Mouse (Mus musculus): ENCODE data around the gene Ush2a.

Gene Ush2a

DNA sequence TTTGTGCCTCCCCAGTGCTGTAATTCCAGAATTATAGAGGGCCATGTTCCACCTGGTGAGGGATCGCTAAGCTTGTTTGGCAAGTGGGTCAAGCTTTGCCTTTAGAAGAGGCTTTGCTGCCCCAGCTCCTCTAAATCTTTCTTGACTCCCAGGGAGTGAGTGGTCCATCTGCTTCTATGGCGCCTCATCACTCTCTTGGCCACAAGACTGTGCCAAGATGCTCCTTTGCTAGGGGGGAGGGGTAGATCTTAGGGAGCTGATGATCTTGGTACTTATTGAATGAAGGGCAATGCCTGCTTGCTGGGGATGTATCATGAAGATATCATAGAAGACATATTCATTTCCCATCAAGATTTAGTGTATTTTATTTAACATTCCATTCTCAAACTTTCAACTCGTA is 279.7 kb downstream of the Ush2a start:
- in situ Hi-C loops (cut with MboI, MseI), result no loop called here

DNA sequence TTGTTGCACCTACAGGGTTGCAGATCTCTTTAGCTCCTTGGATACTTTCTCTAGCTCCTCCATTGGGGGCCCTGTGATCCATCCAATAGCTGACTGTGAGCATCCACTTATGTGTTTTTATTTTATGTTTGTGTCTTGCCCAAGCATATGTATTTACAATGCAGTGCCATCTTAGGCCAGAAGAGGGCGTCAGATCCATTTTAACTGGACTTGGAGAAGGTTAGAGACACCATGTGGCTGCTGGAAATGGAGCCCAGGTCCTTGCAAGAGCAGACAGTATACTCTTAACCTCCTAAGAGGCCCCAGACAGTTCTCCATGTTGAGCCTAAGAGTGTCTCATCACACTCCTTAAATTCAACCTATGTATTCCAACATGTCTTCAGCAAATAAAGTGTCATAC is 281.5 kb downstream of the Ush2a start:
- in situ Hi-C loops (cut with MboI, MseI), result no loop called here

- in situ Hi-C loops (cut with MboI, MseI), result no loop called here
Observed at GRCm38 (mm10) chr1:188549686-188550085, 287.9 kb downstream of the Ush2a start.

GRCm38 (mm10) chr1:188551802-188552201 is 290.0 kb downstream of the Ush2a start:
- in situ Hi-C loops (cut with MboI, MseI), result no loop called here

- in situ Hi-C loops (cut with MboI, MseI), result no loop called here
Observed at GRCm38 (mm10) chr1:188558911-188559310, 297.1 kb downstream of the Ush2a start.

DNA sequence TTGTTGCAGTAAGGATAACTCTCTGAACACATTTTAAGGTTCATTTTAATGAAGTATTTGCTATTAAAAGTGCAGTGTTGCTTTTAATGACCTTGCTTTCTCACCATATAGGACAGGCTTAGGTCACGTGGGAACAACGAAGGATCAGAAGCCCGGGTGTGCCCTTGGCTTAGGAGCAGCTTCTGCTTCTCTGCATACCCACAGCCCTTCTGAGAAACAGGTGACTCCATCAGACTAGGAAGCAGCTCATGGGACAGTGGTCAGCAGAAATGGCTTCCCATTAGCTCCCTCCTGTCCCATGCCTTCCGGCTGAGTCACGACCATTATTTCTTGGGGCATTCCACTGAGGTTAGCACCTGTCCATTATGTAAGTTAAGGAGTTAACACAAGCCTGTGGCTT is 304.4 kb downstream of the Ush2a start:
- in situ Hi-C loops (cut with MboI, MseI), result no loop called here

GRCm38 (mm10) chr1:188567486-188567885 is 305.7 kb downstream of the Ush2a start:
- in situ Hi-C loops (cut with MboI, MseI), result no loop called here

DNA sequence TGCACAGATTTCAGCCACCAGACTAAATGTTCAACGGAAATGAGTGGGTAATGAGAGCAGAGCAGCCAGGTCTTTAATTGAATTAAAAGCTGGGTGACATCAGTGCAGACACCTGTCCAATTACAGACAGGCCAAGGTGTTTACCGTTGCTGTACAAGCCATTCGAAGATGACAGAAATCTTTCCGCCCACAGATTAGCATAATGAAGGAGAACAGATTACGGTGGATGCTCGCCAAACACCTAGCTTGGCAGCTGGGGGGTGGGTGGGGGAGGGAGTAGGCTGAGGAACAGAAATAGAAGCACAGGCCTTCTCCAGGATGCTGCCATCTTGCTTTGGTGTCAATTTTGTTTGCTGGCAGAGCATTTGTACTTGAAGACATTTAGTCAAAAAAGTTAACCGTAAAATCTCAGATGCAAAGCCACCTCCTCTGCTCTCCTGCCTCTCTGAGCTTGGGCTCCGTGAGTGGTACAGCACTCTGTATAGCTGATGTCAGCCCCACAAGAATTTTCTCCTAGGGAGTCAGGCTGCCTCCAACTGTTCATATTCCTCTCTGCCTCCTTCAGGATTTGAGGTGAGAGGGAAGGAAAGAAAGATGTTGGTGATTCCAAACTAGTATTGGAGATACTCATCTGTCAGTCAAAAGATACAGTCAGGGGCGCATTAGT is 306.6 kb downstream of the Ush2a start:
- in situ Hi-C loops (cut with MboI, MseI), result no loop called here

DNA sequence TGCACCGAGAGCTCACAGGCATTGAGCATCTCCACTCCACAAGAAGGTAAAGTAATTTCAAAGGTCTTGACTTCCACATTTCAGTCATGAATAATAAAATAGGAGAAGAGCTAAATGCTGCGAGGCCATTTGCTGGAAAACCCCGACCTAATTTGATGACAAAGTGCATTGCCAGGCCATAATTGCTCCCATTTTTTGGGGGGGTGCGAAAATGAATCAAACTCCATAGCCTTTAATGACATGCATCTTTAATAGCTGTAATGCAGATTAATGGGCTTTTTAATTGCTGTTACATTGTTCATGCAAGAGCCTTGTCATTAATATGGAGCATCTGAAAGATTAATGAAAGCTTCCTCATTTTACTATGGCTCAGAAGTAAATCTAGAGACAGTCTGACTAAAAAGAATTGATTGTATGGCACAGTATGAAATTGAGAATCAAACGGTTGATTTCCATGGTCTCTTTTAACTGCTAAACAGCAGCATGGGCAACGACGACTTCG is 314.5 kb downstream of the Ush2a start:
- in situ Hi-C loops (cut with MboI, MseI), result no loop called here

GRCm38 (mm10) chr1:188577376-188577775 is 315.6 kb downstream of the Ush2a start:
- in situ Hi-C loops (cut with MboI, MseI), result no loop called here

- in situ Hi-C loops (cut with MboI, MseI), result no loop called here
Observed at GRCm38 (mm10) chr1:188581136-188581535, 319.3 kb downstream of the Ush2a start.

DNA sequence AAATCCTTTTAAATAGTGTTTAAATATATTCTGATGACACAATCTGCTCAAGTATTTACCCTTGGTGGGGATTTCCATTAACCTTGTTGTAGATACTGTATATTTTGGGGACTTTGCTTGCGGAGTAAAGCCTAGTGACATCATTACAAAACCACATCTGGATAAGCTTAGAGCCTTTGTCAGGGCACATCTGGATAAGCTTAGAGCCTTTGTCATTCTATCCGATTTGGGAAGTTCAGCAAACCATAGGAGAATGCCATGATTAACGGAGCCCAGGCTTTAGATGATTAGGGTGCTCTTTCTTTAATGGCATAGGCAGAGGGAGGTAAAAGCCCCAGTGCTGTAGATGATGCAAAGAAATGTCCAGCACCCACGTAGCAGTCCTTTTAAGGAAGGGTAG is 333.4 kb downstream of the Ush2a start:
- in situ Hi-C loops (cut with MboI, MseI), result no loop called here

DNA sequence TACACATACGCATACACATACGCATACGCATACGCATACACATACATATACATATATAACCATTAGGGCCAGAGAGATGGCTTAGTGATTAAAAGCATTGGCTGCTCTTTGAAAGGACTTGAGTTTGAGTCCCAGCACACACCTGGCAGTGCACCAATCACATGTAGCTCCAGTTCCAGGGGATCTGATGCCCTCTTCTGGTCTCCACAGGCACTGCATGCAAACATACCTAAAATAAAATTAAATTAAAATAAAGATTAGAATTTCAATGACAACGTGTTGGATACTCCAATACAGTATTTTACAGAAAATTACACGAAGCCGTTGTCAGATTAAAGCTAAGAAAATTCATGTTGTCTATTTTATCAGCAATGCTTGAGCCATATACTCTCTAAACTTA is 336.2 kb downstream of the Ush2a start:
- in situ Hi-C loops (cut with MboI, MseI), result no loop called here

GRCm38 (mm10) chr1:188599134-188599533 is 337.3 kb downstream of the Ush2a start:
- in situ Hi-C loops (cut with MboI, MseI), result no loop called here

GRCm38 (mm10) chr1:188606450-188606849 is 344.6 kb downstream of the Ush2a start:
- in situ Hi-C loops (cut with MboI, MseI), result no loop called here

DNA sequence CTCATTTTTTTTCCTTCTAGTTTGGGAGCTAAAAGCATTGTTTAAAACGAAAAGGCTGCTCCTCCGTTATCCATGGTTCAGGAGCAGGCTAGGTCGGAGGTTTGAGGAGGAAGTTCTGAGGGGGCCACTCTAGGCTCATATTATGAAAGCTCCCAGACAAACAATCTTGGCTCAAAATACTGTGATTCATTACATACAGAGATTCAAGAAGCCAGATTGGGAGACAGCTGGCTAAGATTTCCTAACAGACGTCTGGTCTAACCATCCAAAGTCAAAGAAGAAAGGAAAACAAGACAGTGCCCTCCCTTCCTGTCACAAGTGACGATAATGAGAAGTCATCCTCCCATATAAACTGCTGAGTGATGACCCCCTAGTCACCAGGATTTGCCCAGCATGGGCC is 354.7 kb downstream of the Ush2a start:
- in situ Hi-C loops (cut with MboI, MseI), result no loop called here

- in situ Hi-C loops (cut with MboI, MseI), result no loop called here
Observed at GRCm38 (mm10) chr1:188633736-188634135, 371.9 kb downstream of the Ush2a start.

DNA sequence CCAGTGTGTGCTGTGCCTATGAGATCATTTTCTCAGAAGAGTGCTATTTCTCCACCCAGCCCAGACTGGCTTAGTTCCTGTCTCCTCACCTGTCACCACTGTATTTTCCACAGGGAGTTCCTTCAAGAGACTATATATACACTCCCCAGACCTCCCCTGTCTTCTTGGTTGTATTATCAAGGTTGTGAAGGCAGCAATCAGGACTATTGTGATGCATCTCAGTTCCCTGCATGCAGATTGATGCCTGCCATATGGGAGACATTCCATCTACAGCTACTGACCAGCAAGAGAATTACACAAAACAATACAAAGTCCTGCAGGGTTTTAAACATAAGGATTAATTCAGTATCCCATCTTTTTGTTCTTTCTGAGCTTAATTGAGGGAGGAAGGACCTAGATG is 377.8 kb downstream of the Ush2a start:
- in situ Hi-C loops (cut with MboI, MseI), result no loop called here

- in situ Hi-C loops (cut with MboI, MseI), result no loop called here
Observed at GRCm38 (mm10) chr1:188643156-188643555, 381.3 kb downstream of the Ush2a start.

DNA sequence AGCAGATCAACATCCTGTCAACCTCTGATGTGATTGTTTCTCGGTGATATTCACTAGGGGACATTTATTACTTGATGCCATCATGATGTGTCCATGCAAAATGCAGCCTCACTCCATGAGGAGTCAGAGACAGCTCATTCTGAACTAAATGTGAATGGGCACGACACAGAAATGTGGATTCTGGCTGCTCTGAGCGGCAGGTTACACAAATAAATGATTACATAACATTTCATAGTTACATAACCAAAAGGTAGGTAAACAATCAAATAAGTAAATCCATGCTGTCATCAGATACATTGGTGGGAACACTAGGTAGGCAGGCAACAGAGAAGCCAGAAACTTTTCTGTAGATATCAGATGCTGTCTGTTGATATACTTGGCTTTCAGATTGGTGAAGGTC is 391.2 kb downstream of the Ush2a start:
- in situ Hi-C loops (cut with MboI, MseI), result no loop called here

DNA sequence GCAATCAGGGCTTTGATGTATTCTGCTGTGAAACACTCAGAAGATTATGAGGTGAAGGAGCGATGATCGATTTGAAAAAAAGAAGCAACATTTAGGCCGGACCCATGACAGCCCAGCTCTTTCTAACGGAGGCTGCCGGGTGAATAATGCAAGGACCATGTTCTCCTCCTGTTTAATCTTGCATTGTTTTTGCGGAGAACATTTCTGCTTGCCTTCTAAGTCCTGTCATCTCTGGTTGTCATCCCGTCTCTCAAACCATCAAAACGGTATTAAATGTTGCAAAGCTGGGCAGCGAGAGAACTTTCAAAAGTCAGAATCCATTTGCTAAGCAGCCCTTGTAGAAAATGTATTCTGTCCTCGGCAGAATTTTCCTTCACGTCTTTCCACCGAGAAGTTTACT is 394.3 kb downstream of the Ush2a start:
- in situ Hi-C loops (cut with MboI, MseI), result no loop called here

GRCm38 (mm10) chr1:188659159-188659558 is 397.3 kb downstream of the Ush2a start:
- in situ Hi-C loops (cut with MboI, MseI), result no loop called here

GRCm38 (mm10) chr1:188660339-188660738 is 398.5 kb downstream of the Ush2a start:
- in situ Hi-C loops (cut with MboI, MseI), result no loop called here

- in situ Hi-C loops (cut with MboI, MseI), result no loop called here
Observed at GRCm38 (mm10) chr1:188660882-188661281, 399.1 kb downstream of the Ush2a start.

Data from T-helper 1 cell (primary cell).